In genomic region chr16:43434941-43435340, GRCm38 (mm10) we compare ENCODE assay signal across 8 mouse cellular contexts.
DNase-seq lines count a peak whose midpoint lies in the region; ATAC-seq lines count a peak whose summit lies in the region.
"Had no signal": no experiment of that assay in that cellular context is flagged by ENCODE, and none has a peak within 500 bp of the region (broad histone marks: within the 10 kb centered on the region; RNA-seq: fewer than 3 reads in every experiment).

No protein-coding gene starts in this region.

- no peak overlapping the region for H3K9ac ChIP-seq in hindbrain, embryonic 14.5 days
- H3K9ac ChIP-seq: embryonic facial prominence, embryonic 15.5 days had no signal

- ATAC-seq in hindbrain, embryonic 14.5 days (ENCODE audit: low FRiP score): 0 out of 2 replicates have a peak, but pooled peaks have one; percentile 51

- whole genome bisulfite sequencing in hindbrain, embryonic 14.5 days: 47% methylated on average over 3 of the region's 3 CpGs

- H3K27ac ChIP-seq in hindbrain, embryonic 14.5 days: no peak overlapping the region
- H3K27ac ChIP-seq: embryonic facial prominence, embryonic 15.5 days had no signal

- H3K4me2 ChIP-seq in hindbrain, embryonic 14.5 days (replicated peaks): no peak overlapping the region
- H3K4me2 ChIP-seq: embryonic facial prominence, embryonic 15.5 days had no signal

- H3K36me3 ChIP-seq in hindbrain, embryonic 14.5 days (replicated peaks; ENCODE audit: control insufficient read depth, insufficient read depth): no peaks in the 10 kb centered on the region
- H3K36me3 ChIP-seq: embryonic facial prominence, embryonic 15.5 days had no signal

- no peaks in the 10 kb centered on the region for H3K27me3 ChIP-seq in hindbrain, embryonic 14.5 days (ENCODE audit: control insufficient read depth, insufficient read depth, low read length)
- H3K27me3 ChIP-seq: embryonic facial prominence, embryonic 15.5 days had no signal

- DNase-seq in left cerebral cortex, adult 18-20 months (ENCODE audit: low spot score in 2 of 2): peak; percentile 15 to 21
- DNase-seq in left cerebral cortex, adult 11 months (ENCODE audit: low spot score): no peak
- DNase-seq in MN1 (ENCODE audit: low spot score): peak; percentile 14
- peak; percentile 31 for DNase-seq in cerebellum, adult 11 months
- DNase-seq in hindbrain, embryonic 14.5 days (ENCODE audit: low spot score): no peak
- peak; percentile 68 for DNase-seq in retina, postnatal 1 day
- DNase-seq in gastrocnemius, postnatal 25 days: no peak

- no peaks in the 10 kb centered on the region for H3K4me1 ChIP-seq in hindbrain, embryonic 14.5 days (replicated peaks; ENCODE audit: control insufficient read depth, insufficient read depth, low read length)
- H3K4me1 ChIP-seq: embryonic facial prominence, embryonic 15.5 days had no signal

- no peak overlapping the region for H3K4me3 ChIP-seq in hindbrain, embryonic 14.5 days (replicated peaks; ENCODE audit: low read length)
- H3K4me3 ChIP-seq: embryonic facial prominence, embryonic 15.5 days had no signal

- H3K9me3 ChIP-seq in hindbrain, embryonic 14.5 days (ENCODE audit: control insufficient read depth, low read length): no peaks in the 10 kb centered on the region
- H3K9me3 ChIP-seq: embryonic facial prominence, embryonic 15.5 days had no signal

Comparison
In these comparisons a context has a peak if more than half of its experiments do, and no peak if none do; other contexts are left out.
1. DNase-seq: peak in left cerebral cortex, adult 18-20 months (2 of 2), MN1 (single experiment), cerebellum, adult 11 months (single experiment) and retina, postnatal 1 day (single experiment); none in left cerebral cortex, adult 11 months (single experiment), hindbrain, embryonic 14.5 days (single experiment) and gastrocnemius, postnatal 25 days (single experiment).